Mouse (Mus musculus): ENCODE results near the gene Elf3.

Gene Elf3

GRCm38 (mm10) chr1:135258380-135259127, at the start of gene Elf3:
Gene Elf3 (minus strand): TSS chr1:135258568.
- in situ Hi-C loops (cut with MboI; ENCODE audit: low pct_unique_long_range_greater_than_20kb in 1 of 2, low sequenced_read_pairs in 2 of 2, unreplicated experiment in 1 of 2): no loop called here

GRCm38 (mm10) chr1:135290908-135291307, 32.5 kb upstream of the Elf3 start:
- in situ Hi-C loops (cut with MboI; ENCODE audit: low pct_unique_long_range_greater_than_20kb in 1 of 2, low sequenced_read_pairs in 2 of 2, unreplicated experiment in 1 of 2): no loop called here

DNA sequence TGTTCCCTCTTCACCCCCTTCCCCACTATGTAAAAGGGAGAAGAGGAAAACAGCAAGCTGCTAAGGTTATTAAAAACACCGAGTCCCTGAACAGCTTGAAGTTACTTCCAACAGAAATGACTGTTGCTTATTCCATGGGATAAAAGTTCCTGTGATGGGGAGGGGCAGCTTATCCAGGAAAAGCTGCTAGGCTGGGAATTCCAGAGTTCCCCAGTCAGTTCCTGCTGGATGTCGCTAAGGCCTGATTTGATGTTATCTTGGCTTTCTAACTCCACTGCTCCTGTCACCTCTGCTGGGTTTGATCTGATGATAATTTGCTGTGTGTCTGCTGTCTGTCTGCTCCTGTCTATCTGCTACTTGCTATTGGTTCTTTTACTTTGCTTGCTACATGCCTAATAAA, 27.9 kb upstream of the Elf3 start:
- in situ Hi-C loops (cut with MboI; ENCODE audit: low pct_unique_long_range_greater_than_20kb in 1 of 2, low sequenced_read_pairs in 2 of 2, unreplicated experiment in 1 of 2): no loop called here

DNA sequence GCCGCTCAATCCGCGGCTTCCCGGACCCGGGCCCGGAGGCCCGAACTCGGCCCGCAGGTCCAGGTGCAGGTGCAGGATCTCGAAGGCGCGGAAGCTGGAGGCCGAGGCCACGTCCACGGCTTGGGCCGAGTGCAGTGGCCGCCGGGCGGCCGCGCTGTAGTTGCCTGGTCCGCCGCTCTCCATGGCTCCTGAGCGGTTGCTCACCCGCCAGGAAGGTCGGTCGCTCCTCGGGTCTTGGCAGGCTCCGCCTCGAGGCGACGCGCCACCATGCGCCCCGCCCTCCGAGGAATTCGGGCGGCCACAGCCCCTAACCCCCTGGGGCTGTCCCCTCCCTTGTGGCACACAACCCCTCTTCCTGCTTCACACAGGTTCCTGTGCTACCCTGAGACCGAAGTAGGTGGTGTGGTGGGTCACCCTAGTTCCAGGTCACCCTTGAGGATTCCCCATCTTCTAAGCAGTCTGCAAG, 25.5 kb upstream of the Elf3 start, which contains the start of gene Rnpep:
TSS of gene Rnpep (minus strand) at position 259 of the 466 bp plus-strand sequence.
- in situ Hi-C loops (cut with MboI; ENCODE audit: low pct_unique_long_range_greater_than_20kb in 1 of 2, low sequenced_read_pairs in 2 of 2, unreplicated experiment in 1 of 2): no loop called here

GRCm38 (mm10) chr1:135283287-135283825, 25.0 kb upstream of the Elf3 start:
- in situ Hi-C loops (cut with MboI; ENCODE audit: low pct_unique_long_range_greater_than_20kb in 1 of 2, low sequenced_read_pairs in 2 of 2, unreplicated experiment in 1 of 2): no loop called here

DNA sequence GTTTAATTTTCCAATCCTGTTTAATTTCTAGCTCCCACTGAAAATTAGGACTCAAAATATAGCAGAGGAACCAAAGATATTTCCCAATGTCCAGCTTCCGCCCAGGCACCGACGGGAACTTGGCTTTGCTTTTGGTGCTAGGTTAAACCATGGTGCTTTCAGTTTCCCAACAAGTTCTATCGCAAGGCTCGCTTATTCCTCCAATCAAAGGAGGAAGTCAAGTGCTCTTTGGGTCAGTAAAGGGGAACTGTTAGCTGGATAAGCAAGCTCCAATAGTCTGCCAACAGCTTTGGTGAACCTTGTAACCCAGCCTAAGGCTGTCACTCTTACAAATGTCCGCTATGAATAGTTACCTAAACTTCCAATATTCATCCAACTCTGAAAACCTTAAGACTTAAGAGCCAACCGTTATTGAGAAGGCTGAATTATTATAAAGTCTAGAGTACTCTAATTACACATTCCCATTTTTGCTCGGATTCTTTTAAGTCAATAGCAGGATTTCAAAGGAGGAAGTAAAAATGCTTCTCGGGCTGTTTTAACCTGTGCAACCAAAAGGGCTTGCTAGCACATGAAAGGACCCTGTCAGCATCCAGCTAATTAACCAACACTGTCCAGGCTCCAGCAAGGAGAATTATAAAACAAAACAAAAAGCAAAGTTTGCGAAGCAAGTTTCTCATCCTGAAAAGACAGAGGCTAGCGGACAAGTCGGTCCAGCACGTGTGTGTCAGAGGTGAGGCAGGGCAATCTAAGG, 24.3 kb upstream of the Elf3 start:
- in situ Hi-C loops (cut with MboI; ENCODE audit: low pct_unique_long_range_greater_than_20kb in 1 of 2, low sequenced_read_pairs in 2 of 2, unreplicated experiment in 1 of 2): no loop called here

DNA sequence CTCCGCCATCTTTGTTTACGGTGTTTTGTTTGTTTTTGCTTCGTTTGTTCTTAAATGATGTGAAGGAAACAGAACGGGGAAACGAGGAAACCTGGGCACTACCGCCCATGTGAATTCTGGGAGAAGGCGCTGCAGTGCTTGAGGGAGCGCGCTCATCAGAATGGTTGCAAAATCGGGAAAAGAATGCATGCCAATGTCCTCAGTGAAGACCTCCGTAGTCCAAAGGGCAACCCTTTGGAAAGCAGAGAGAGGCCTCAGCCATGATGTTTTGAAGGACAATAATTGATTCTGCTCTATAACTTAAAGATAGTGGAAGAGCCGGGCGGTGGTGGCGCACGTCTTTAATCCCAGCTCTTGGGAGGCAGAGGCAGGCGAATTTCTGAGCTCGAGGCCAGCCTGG, 23.5 kb upstream of the Elf3 start:
- in situ Hi-C loops (cut with MboI; ENCODE audit: low pct_unique_long_range_greater_than_20kb in 1 of 2, low sequenced_read_pairs in 2 of 2, unreplicated experiment in 1 of 2): no loop called here

DNA sequence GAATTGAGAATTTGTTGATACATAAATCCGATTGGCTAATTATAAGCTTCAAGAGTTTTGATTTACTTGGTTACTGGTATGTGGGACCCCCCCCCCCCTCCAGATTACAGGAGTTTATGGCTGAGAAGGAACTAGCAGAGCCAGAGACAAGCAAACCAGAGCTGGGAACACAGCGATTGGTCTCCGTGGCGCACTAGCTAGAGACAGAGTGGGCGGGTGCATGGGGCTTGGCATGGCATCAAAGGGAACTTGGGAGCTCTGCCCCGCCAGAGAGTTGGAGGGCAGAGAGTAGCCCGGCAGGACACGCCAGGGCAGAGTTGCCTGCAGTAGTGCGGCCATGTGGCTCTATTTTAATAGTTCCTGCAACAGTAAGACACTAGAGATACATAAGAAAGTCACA, 22.3 kb upstream of the Elf3 start:
- in situ Hi-C loops (cut with MboI; ENCODE audit: low pct_unique_long_range_greater_than_20kb in 1 of 2, low sequenced_read_pairs in 2 of 2, unreplicated experiment in 1 of 2): no loop called here

GRCm38 (mm10) chr1:135271371-135271770, 13.0 kb upstream of the Elf3 start:
- in situ Hi-C loops (cut with MboI; ENCODE audit: low pct_unique_long_range_greater_than_20kb in 1 of 2, low sequenced_read_pairs in 2 of 2, unreplicated experiment in 1 of 2): loop anchor here in 1 of 2 experiments (10.0 kb wide), 1 partner anchor 93 kb away; no protein-coding TSS in a partner anchor

GRCm38 (mm10) chr1:135267663-135268446, 9.5 kb upstream of the Elf3 start:
- in situ Hi-C loops (cut with MboI; ENCODE audit: low pct_unique_long_range_greater_than_20kb in 1 of 2, low sequenced_read_pairs in 2 of 2, unreplicated experiment in 1 of 2): no loop called here

GRCm38 (mm10) chr1:135265834-135266233, 7.5 kb upstream of the Elf3 start:
- in situ Hi-C loops (cut with MboI; ENCODE audit: low pct_unique_long_range_greater_than_20kb in 1 of 2, low sequenced_read_pairs in 2 of 2, unreplicated experiment in 1 of 2): no loop called here

- in situ Hi-C loops (cut with MboI; ENCODE audit: low pct_unique_long_range_greater_than_20kb in 1 of 2, low sequenced_read_pairs in 2 of 2, unreplicated experiment in 1 of 2): loop anchor here in 1 of 2 experiments (5.0 kb wide), 1 partner anchor 104 kb away; no protein-coding TSS in a partner anchor
These were observed 4.9 kb upstream of the Elf3 start for GRCm38 (mm10) chr1:135263316-135263715.

- in situ Hi-C loops (cut with MboI; ENCODE audit: low pct_unique_long_range_greater_than_20kb in 1 of 2, low sequenced_read_pairs in 2 of 2, unreplicated experiment in 1 of 2): loop anchor here in 1 of 2 experiments (5.0 kb wide), 1 partner anchor 105 kb away; no protein-coding TSS in a partner anchor
These were observed 4.0 kb upstream of the Elf3 start for GRCm38 (mm10) chr1:135262329-135262728.

- in situ Hi-C loops (cut with MboI; ENCODE audit: low pct_unique_long_range_greater_than_20kb in 1 of 2, low sequenced_read_pairs in 2 of 2, unreplicated experiment in 1 of 2): loop anchor here in 1 of 2 experiments (5.0 kb wide), 1 partner anchor 106 kb away; no protein-coding TSS in a partner anchor
These were observed 2.6 kb upstream of the Elf3 start for GRCm38 (mm10) chr1:135260931-135261330.

DNA sequence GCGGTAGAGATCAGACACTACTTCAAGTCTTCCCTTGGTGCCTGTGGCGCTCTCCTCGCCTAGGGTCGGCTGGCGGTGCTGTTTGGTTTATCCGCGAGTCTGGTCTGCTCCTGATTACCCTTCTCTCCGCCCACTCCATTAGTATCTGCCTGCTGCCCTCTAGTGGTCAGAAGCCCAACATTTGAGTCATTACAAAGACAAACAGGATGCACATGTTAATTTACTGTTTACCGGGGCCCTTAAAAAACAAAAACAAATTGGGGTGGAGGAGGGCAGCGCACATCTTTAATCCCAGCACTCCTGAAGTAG, 714 bp upstream of the Elf3 start:
- in situ Hi-C loops (cut with MboI; ENCODE audit: low pct_unique_long_range_greater_than_20kb in 1 of 2, low sequenced_read_pairs in 2 of 2, unreplicated experiment in 1 of 2): no loop called here

- in situ Hi-C loops (cut with MboI; ENCODE audit: low pct_unique_long_range_greater_than_20kb in 1 of 2, low sequenced_read_pairs in 2 of 2, unreplicated experiment in 1 of 2): no loop called here
These were observed 2.1 kb downstream of the Elf3 start for GRCm38 (mm10) chr1:135256299-135256698.

DNA sequence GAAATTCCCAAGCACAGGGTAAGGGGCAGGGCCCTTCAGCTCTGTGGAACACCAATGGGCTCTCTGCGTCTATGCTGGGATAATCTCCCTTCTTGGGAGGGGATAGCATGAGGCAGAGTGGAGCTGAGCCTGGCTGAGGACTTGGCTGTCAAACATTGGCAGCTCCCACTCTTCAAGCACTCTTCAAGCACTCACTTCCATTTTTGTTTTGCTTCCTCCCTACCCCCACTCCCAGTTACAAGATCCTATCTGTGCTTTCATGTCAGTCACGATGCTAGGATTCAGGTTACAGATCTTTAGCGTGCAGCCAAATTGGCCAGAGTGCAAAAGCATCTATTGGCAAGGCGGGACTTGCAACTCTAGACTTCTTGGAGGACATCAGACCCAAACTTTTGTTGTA, 5.5 kb downstream of the Elf3 start:
- in situ Hi-C loops (cut with MboI; ENCODE audit: low pct_unique_long_range_greater_than_20kb in 1 of 2, low sequenced_read_pairs in 2 of 2, unreplicated experiment in 1 of 2): loop anchor here (5.0 kb wide), 1 partner anchor 71 kb away; no protein-coding TSS in a partner anchor

DNA sequence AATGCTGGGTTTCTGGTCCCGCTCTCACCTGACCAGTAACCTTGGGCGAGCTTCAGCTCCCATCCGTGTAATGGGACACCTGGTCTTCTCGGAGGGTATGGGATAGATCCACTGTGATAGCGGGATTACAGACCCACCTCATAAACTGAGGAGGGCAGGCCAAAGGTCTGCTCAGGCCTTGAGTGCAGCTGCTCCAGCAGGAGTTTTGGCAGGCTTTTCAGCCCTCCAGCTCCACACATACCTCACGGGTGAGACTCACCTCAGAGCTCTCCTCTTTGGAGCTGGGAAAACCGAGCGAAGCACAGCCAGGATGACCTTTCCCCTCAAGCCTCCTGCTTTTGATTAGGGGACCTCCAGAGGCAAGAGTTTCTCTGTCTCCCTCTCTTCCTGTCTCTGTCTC, 7.0 kb downstream of the Elf3 start:
- in situ Hi-C loops (cut with MboI; ENCODE audit: low pct_unique_long_range_greater_than_20kb in 1 of 2, low sequenced_read_pairs in 2 of 2, unreplicated experiment in 1 of 2): loop anchor here (5.0 kb wide), 1 partner anchor 69 kb away; no protein-coding TSS in a partner anchor

Data from mouse embryonic stem cell (cell line).